Comparison of ENCODE assay signal across 8 mouse cellular contexts in the genomic region with DNA sequence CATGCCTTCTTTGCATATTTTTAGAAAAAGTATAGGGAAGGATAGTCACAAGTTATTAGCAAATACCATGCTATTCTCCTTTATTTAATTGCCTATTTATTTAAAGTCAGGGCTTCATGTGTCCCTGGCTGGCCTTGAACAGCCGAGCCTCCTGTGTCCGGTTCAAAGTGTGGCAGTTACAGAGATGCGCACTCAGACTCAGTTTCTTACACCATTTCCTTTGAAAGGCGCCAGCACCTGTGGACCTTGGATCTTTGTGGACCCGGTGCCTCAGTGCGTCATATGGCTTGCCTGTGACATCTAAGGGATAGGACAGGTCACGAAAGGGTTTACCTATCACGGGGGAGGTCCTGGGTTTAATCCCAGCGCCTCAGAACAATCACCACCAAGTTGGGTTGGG. TPM values are rescaled to one million over a fixed set of nuclear protein-coding genes. Genes with fewer than 3 reads are reported as not detected.
DNase-seq lines count a peak whose midpoint lies in the region; ATAC-seq lines count a peak whose summit lies in the region.

No protein-coding gene starts in this region.

- no peaks in the 10 kb centered on the region for H3K4me1 ChIP-seq in heart, embryonic 11.5 days (ENCODE audit: control insufficient read depth, insufficient read depth, low read length)
- no peaks in the 10 kb centered on the region for H3K4me1 ChIP-seq in embryonic facial prominence, embryonic 12.5 days
- H3K4me1 ChIP-seq in hindbrain, embryonic 16.5 days (ENCODE audit: control insufficient read depth, insufficient read depth, low read depth, low read length), result no peaks in the 10 kb centered on the region
- peaks cover under 1% of the 10 kb centered on the region; the same call in 1 of the 2 replicates for H3K4me1 ChIP-seq in midbrain, embryonic 15.5 days

- peak overlapping the region; percentile 62; the same call in 1 of the 2 replicates for H3K27ac ChIP-seq in heart, embryonic 11.5 days (ENCODE audit: low read depth, low read length)
- H3K27ac ChIP-seq in embryonic facial prominence, embryonic 12.5 days, result peak overlapping the region; percentile 73
- peak overlapping the region; percentile 77 for H3K27ac ChIP-seq in hindbrain, embryonic 16.5 days (ENCODE audit: low read depth, low read length)
- peak overlapping the region; percentile 84 for H3K27ac ChIP-seq in midbrain, embryonic 15.5 days

- DNase-seq in heart, postnatal 25 days (ENCODE audit: low spot score), result no peak
- no peak for DNase-seq in urinary bladder, postnatal 4 days (ENCODE audit: low spot score in 2 of 2)
- no peak for DNase-seq in urinary bladder, postnatal 14 days (ENCODE audit: low spot score)
- no peak for DNase-seq in left cerebral cortex, adult 9 months (ENCODE audit: low spot score in 2 of 2)

- H3K36me3 ChIP-seq in heart, embryonic 11.5 days (ENCODE audit: control insufficient read depth, insufficient read depth, low read length), result no peaks in the 10 kb centered on the region
- H3K36me3 ChIP-seq in embryonic facial prominence, embryonic 12.5 days, result no peaks in the 10 kb centered on the region
- H3K36me3 ChIP-seq in hindbrain, embryonic 16.5 days (ENCODE audit: control insufficient read depth, insufficient read depth, low read length), result no peaks in the 10 kb centered on the region
- no peaks in the 10 kb centered on the region for H3K36me3 ChIP-seq in midbrain, embryonic 15.5 days (replicated peaks)

- H3K4me3 ChIP-seq in heart, embryonic 11.5 days (ENCODE audit: low read depth, low read length), result peak overlapping the region; percentile 28
- no peak overlapping the region for H3K4me3 ChIP-seq in embryonic facial prominence, embryonic 12.5 days
- peak overlapping the region; percentile 32; the same call in 1 of the 2 replicates for H3K4me3 ChIP-seq in hindbrain, embryonic 16.5 days (ENCODE audit: low read length)
- peak overlapping the region; percentile 19; the same call in 1 of the 2 replicates for H3K4me3 ChIP-seq in midbrain, embryonic 15.5 days

- WGBS in heart, embryonic 11.5 days (ENCODE audit: insufficient replicate concordance), result 34% methylated on average over 9 of the region's 9 CpGs
- WGBS in embryonic facial prominence, embryonic 12.5 days, result 37% methylated on average over 9 of the region's 9 CpGs
- 34% methylated on average over 9 of the region's 9 CpGs for WGBS in hindbrain, embryonic 16.5 days
- WGBS in midbrain, embryonic 15.5 days, result 29% methylated on average over 9 of the region's 9 CpGs

- H3K9me3 ChIP-seq in heart, embryonic 11.5 days (replicated peaks; ENCODE audit: control insufficient read depth, low read length), result no peaks in the 10 kb centered on the region
- no peaks in the 10 kb centered on the region for H3K9me3 ChIP-seq in embryonic facial prominence, embryonic 12.5 days
- H3K9me3 ChIP-seq in hindbrain, embryonic 16.5 days (ENCODE audit: control insufficient read depth, low read length), result no peaks in the 10 kb centered on the region
- no peaks in the 10 kb centered on the region for H3K9me3 ChIP-seq in midbrain, embryonic 15.5 days

- H3K4me2 ChIP-seq in heart, embryonic 11.5 days, result peak overlapping the region; percentile 53
- H3K4me2 ChIP-seq in embryonic facial prominence, embryonic 12.5 days (replicated peaks), result no peak overlapping the region; the same call in 1 of the 2 replicates
- peak overlapping the region; percentile 51 for H3K4me2 ChIP-seq in hindbrain, embryonic 16.5 days (ENCODE audit: low read length)
- H3K4me2 ChIP-seq in midbrain, embryonic 15.5 days, result peak overlapping the region; percentile 49

- H3K27me3 ChIP-seq in heart, embryonic 11.5 days (ENCODE audit: control insufficient read depth, insufficient read depth, low read length), result peaks cover 8% of the 10 kb centered on the region
- H3K27me3 ChIP-seq in embryonic facial prominence, embryonic 12.5 days, result peaks cover under 1% of the 10 kb centered on the region; the same call in 1 of the 2 replicates
- H3K27me3 ChIP-seq in hindbrain, embryonic 16.5 days (replicated peaks; ENCODE audit: control insufficient read depth, insufficient read depth, low read length), result no peaks in the 10 kb centered on the region; the same call in 1 of the 2 replicates
- H3K27me3 ChIP-seq in midbrain, embryonic 15.5 days (replicated peaks), result no peaks in the 10 kb centered on the region

- intact Hi-C loops in heart, postnatal 25 days (cut with DNase I), result loop anchor here (2.0 to 5.0 kb wide), 3 partner anchors 50 to 282 kb away; a partner anchor contains a TSS

- H3K9ac ChIP-seq in heart, embryonic 11.5 days (ENCODE audit: low read depth, low read length), result peak overlapping the region; percentile 54; the same call in 1 of the 2 replicates
- H3K9ac ChIP-seq in embryonic facial prominence, embryonic 12.5 days, result no peak overlapping the region
- H3K9ac ChIP-seq in hindbrain, embryonic 16.5 days (ENCODE audit: low read depth, low read length), result no peak overlapping the region
- H3K9ac ChIP-seq in midbrain, embryonic 15.5 days, result no peak overlapping the region

- no peak for ATAC-seq in heart, embryonic 11.5 days (replicated peaks; ENCODE audit: insufficient number of reproducible peaks, low FRiP score, low TSS enrichment)
- 0 out of 2 replicates have a peak, but pooled peaks have one; percentile 1 for ATAC-seq in embryonic facial prominence, embryonic 12.5 days (ENCODE audit: insufficient number of reproducible peaks, insufficient read depth, low FRiP score, low TSS enrichment)
- no peak for ATAC-seq in hindbrain, embryonic 16.5 days
- ATAC-seq in midbrain, embryonic 15.5 days (replicated peaks), result peak; percentile 22

RNA-seq across cellular contexts. Expression of a gene that starts 49.5 kb away (rescaled TPM):
- 99.8 and 111 TPM in 2 replicates for polyA plus RNA-seq in heart, embryonic 11.5 days (2014; fragmentation: Nextera tagmentation; extraction: Ambion mirVana)
- total RNA-seq in heart, postnatal 25 days (2021), result 100 to 1,000 TPM; 104 to 181 TPM
- 152 and 163 TPM in 2 replicates for polyA plus RNA-seq in embryonic facial prominence, embryonic 12.5 days (2016; fragmentation: Nextera tagmentation; extraction: Ambion mirVana)
- 90.9 and 93.3 TPM in 2 replicates for polyA plus RNA-seq in hindbrain, embryonic 16.5 days (2015; fragmentation: Nextera tagmentation; extraction: Ambion mirVana)
- 103 and 112 TPM in 2 replicates for polyA plus RNA-seq in midbrain, embryonic 15.5 days (2015; fragmentation: Nextera tagmentation; extraction: Ambion mirVana)

Comparison
In these comparisons a context has a peak if more than half of its experiments do, and no peak if none do; other contexts are left out.
1. ATAC-seq: peak in embryonic facial prominence, embryonic 12.5 days (single experiment) and midbrain, embryonic 15.5 days (single experiment); none in heart, embryonic 11.5 days (single experiment) and hindbrain, embryonic 16.5 days (single experiment).
2. Peak in every context shown above with its lines, with median percentiles within 50 percentile points of each other: H3K27ac ChIP-seq.